Mouse (Mus musculus) embryo, embryonic 11.5 days (tissue): ENCODE data around the gene Plekhg6.

ENCODE experiments used
- DNase-seq: peaks from one replicate; pipeline ENCODE4 v3.0.0-alpha.2; 2012; ENCODE audit warnings: low read depth, low spot score

The Plekhg6 gene

GRCm38 (mm10) chr6:125380372-125381360 is at the start of gene Plekhg6:
Plekhg6 (minus strand) TSS chr6:125380793.
- DNase-seq, result no peak

- no peak for DNase-seq
These were observed 49.1 kb upstream of the Plekhg6 start for GRCm38 (mm10) chr6:125429741-125430140.

DNA sequence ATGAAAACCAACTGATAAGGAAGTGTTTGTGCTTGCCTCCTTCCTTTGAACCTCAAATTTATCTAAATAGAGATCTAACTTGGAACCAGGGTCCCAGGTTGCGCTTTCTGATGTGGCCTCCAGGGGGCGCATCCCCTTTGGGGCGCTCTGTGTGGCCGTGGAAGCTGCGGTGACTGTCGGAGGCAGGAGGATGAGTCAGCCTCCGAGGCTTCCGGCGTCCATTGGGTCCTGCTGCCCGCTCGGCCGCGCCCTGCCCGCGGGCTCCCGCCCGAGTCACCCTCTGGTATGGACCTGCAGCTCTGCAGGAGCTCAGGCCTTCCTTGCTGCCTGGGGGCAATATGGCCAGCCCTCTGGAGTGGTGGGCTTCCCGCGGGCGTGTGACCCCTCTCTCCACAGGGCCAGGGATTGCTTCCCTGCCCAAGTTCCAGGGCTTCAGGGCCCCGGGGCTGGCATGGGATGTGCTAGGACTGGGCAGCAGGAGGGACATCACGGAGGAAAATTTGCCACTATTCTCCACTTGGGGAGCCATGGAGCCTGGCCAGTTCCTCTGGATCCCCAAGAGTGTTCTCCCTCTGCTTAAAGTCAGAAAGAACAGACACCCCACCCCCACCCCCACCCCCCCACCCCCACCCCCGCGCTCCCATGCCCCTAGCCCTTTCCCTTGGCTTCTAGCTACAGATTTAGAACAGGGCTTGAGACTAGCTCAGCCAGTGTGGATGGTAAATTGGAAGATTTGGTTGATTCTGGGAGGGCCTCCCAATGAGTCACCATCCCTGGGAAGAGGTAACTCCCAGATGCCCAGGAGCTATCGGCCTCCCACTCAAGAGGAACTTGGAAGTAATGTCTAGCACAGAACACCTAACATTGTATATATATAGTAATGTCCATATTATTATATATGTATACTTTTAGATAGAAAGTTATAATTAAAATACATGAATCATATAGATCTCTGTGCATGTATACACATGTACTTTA is 46.1 kb upstream of the Plekhg6 start:
- DNase-seq, result peak; percentile 68

GRCm38 (mm10) chr6:125425205-125426090 is 44.9 kb upstream of the Plekhg6 start:
- DNase-seq, result no peak

- no peak for DNase-seq
These were observed 43.6 kb upstream of the Plekhg6 start for GRCm38 (mm10) chr6:125424156-125424555.

DNA sequence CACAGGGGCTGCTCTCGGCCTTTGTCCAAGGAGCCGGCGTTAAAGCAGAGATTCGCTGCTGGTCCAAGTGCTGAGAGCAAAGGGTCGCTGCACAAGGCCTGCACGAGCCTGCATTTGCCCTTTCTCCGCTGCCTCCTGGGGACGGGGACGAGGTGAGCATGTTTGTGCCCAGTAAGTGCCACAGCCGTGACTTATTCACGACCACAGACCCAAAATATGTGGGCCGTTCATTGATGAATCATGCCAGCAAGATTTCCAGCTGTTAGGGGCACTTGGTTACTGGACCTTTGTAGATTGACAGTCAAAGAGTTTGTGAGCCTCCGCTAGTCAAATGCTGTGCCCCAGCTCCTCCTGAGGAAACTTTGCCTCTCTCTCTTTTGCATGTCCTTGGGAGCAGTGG is 42.9 kb upstream of the Plekhg6 start:
- no peak for DNase-seq

DNA sequence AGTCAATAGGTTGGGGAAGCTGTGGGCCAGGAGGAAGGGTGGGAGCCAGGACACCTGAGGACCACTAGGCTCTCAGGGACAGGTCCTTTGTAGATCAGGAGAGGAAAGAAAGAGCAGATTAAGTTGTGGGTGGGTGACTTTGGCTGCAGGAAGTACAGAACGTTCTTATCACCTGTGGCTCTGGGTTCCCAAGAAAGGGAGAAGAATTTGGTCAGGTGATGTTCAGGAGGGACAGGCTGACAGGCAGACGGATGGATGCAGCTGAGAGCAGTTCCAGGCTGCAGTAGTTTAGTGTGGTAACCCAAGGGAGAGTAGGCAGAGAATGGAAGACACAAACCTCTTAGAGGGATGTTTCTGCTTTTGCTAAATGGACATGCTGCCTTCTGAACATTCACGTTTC is 42.5 kb upstream of the Plekhg6 start:
- DNase-seq, result no peak

DNA sequence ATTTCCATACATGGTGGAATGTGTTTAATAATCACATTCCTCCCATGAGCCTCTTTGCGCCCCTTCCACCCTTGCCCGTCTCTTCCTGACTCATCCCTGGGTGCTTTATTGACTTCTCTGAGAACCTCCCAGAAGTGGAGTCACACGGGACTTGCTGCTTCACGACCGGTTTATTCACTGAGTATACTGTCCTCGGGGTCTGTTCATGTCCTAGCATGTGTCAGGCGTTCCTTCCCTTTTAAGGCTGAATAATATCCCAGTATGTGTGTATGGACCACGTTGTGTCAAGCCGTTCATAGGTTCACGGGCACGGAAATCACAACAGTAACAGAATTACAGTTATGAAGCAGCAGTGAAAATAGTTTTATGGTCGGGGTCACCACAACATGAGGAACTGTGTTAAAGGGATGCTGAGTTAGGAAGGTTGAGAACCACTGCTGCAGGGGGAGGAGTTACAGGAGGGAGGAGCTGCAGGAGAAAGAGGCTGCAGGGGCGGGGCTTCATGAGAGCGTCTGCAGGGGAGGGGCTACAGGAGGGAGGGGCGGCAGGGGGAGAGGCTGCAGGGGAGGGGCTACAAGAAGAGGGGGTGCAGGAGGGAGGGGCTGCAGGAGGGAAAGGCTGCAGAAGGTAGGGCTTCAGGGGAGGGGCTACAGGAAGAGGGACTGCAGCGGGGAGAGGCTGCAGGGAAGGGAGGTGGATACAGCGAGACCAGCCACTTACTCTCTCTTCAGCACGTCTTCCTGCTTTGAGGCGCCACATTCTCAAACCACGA is 41.6 kb upstream of the Plekhg6 start:
- DNase-seq, result peak; percentile 57

DNA sequence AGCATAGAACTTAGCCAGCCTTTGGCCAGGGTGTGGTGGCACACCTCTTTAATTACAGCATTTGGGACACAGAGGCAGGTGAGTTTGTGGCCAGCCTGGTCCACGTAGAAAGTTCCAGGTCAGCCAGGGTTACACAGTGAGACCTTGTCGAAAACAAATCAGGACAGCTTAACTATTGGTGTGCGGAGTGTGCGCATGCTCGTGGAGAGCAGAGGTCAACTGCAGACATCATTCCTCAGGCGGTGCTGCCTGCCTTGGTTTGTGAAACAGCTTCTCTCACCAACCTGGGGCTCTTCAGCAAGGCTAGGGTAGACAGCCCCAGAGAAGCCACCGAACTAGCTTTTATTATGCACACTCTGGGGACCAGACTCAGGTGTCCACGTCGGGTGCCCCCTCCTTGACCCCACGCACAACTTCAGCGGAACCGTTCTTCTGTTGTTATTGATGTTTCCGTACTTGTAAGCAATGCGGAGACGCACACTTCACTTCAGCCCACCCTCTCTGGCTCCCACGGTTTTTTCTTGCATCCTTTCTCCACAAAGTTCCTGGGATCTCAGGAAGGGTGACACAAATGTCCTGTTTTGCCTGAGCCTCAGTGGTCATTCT is 40.0 kb upstream of the Plekhg6 start:
- DNase-seq, result no peak

- DNase-seq, result peak; percentile 83
These were observed 38.2 kb upstream of the Plekhg6 start for GRCm38 (mm10) chr6:125418744-125419143.

- no peak for DNase-seq
These were observed 32.7 kb upstream of the Plekhg6 start for GRCm38 (mm10) chr6:125413326-125413725.

- no peak for DNase-seq
These were observed 31.1 kb upstream of the Plekhg6 start for GRCm38 (mm10) chr6:125411661-125412060.

DNA sequence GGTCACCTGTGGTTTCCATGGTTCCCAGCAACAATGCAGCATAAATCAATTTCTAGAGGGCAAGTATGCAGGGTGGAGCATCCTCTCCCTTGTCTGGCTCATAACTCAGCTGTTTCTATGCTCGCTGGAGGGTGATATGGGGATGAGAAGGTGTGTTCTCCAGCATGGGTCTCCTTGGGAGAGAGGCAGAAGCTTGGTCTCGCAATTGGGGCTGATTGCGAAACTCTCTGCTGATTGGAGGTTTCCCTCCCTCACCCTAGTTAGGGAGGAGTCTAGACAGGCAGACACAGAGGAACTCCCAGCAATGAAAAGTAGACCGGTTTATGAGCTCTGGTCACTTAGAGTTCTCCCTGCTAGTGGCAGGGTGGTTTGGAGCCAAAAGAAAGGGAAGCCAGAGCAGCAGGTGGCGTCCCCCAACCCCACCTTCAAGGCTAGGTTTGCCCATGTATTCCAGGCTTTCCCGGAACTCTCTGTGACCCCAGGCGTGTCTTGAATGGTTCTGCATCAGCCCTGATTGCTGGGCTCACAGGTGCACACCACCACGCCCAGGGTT is 30.5 kb upstream of the Plekhg6 start:
- DNase-seq, result no peak

DNA sequence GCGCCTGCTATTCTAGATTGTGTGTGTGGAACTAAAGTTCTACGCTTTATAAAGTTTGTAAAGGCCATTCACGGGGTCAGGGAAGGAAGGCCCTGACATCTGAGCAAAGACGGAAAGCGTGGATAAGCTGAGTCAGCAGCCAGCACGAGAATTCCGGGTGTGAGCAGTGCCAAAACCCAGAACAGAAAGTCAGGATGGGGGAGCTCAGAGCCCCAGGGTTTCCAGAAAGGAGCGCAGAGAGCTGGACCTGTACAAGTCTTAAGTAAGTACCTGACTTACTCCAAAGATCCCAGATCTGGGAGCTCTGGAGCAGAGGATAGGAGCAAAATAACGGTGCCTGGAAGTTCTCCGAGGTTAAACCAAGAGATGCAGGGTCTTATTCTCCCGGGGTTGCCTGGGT is 30.0 kb upstream of the Plekhg6 start:
- DNase-seq, result no peak

DNA sequence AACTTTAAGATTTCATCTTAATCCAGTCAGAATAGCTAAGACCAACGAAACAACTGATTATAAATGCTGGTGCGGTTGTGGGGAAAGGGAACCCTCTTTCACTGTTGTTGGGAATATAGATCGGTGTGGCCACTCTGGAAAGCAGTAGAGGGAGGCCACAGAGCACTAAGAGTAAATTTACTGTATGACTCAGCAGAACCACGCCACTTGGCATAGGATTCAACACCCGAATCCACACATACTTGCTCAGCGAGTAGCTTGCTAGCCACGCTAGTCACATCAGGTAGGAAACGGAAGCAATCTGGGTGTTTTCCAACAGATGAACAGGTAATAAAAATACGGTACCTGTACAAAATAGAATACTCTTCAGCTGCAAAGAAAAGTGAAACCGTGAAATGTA is 27.1 kb upstream of the Plekhg6 start:
- no peak for DNase-seq

DNA sequence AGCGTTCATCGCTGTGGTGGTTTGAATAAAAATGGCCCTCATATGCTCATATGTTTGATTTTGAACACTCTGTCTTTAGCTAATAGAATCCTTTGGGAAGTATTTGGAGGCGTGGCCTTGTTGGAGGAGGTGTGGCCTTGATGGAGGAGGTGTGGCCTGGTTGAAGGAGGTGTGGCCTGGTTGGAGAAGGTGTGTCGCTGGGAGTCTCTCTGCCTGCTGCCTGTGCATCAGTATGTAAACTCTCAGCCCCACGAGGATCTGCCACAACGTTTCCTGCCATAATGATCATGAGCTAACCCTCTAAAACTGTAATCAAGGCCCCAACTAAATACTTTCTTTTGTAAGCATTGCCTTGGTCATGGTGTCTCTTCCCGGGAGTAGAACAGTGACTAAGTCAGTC is 26.6 kb upstream of the Plekhg6 start:
- no peak for DNase-seq

DNA sequence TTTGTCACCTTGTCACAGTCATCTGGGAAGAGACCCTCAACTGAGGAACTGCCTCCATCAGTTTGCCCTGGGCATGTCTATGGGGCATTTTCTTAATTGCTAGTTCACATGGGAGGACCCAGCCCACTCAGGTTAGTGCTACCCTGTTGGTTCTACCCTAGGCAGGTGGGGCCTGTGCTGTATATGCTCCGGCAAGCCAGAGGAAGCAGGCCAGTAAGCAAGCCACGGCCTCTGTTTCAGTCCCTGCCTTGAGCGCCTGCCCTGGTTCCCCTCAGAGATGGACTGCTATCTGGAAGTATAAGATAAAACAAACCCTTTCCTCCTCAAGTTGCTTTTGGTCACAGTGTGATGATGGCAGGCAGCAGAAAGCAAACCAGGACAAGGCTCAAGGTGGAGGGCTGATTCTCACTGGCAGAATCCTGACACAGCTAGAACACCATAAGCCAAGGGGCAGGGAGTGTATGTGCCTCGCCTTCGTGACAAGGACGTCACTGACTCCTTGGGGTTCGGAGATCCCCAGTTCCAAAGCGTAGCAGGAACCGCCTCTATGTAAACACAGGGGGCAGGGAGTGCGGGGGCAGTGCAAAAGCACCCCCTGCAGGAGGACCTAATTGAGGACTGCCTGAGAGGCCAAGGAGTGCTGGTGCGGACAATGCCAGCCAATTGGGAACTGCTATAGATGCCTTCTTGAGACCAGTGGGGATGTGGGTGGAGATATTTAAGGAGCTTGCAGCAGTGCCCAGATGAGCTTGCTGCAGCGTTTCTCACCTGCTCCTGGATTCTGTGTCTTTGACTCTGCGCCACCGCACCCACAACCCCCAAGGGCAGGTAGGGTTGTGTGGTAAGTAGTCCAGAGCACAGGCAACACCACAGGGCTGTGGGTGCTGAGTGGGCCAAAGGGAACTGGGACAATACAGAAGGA is 25.1 kb upstream of the Plekhg6 start:
- DNase-seq, result no peak

DNA sequence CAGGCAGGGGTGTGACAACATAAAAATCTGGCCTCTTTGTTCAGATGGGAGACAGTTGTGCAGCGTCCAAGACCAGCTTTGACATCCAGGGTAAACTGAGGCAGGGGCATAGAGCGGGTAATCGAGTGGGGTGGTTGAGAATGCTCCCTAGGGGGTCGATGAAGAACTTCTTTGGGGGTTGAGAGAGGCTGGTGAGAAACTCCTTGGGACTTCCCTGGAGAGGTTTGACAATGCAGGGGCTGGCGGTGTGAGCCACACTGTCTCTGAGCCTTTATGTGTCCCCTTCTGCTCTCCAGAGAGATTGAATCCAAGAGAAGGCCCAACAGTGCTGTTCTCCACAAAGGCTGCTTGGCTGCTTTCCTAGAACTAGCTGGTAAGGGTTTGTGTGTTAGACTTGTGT is 9.3 kb upstream of the Plekhg6 start:
- no peak for DNase-seq

DNA sequence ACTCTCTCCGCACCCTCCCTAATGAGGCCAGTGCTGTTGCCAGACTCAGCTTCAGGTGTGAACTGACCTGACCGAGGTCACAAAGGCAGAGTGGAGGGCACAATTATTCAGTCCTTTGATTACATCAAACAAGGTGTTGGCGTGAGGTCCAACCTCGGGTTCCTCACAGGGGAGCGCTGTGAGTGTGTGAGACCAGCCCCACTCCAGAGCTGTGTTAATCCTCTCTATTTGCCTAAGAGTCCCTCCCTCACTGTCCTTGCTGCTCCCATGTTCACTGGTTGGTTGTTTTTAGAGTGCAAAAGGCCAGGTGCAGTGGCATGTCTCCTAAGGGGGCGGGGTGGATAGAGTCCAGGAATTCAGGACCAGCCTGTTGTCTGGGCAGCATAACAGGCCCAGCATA is 5.5 kb upstream of the Plekhg6 start:
- DNase-seq, result no peak
